8 mouse cellular contexts compared by ENCODE assay signal in genomic region chr1:133033316-133034090, GRCm38 (mm10). TPM values are rescaled to one million over a fixed set of nuclear protein-coding genes. Genes with fewer than 3 reads are reported as not detected.
DNase-seq lines count a peak whose midpoint lies in the region; ATAC-seq and TF ChIP-seq lines count a peak whose summit lies in the region.

No protein-coding gene starts in this region.

- H3K9ac ChIP-seq in neural tube, embryonic 15.5 days (replicated peaks): peak overlapping the region; percentile 41

- H3K27ac ChIP-seq in forebrain, embryonic 10.5 days: peak overlapping the region; percentile 77
- H3K27ac ChIP-seq in neural tube, embryonic 15.5 days (replicated peaks): peak overlapping the region; percentile 66

- TF ChIP-seq CTCF in lung, adult 2 months (IDR thresholded peaks at IDR 0.05; ENCODE audit: insufficient read depth, low read length): no peak

- peak; percentile 97 for DNase-seq in ES-CJ7 (ENCODE audit: low read depth, low spot score)
- peak; percentile 86 for DNase-seq in c-Kit-positive CD71-negative TER-119-negative erythroid progenitor cells, embryonic 14.5 days (ENCODE audit: low read depth)
- DNase-seq in forebrain, embryonic 10.5 days (ENCODE audit: extremely low spot score, low spot score): peak; percentile 85
- DNase-seq in heart, postnatal 4 days: peak; percentile 73
- peak; percentile 63 to 76 for DNase-seq in layer of hippocampus, adult 8-10 months (ENCODE audit: low spot score in 2 of 2)
- peak; percentile 58 for DNase-seq in lung, adult 2 months
- peak; percentile 69 for DNase-seq in thymus, postnatal 14 days

- peak overlapping the region; percentile 62 for H3K4me2 ChIP-seq in neural tube, embryonic 15.5 days

- peaks cover 10% of the 10 kb centered on the region for H3K4me1 ChIP-seq in forebrain, embryonic 10.5 days
- peaks cover 2% of the 10 kb centered on the region; the same call in 1 of the 2 replicates for H3K4me1 ChIP-seq in lung, adult 2 months (ENCODE audit: control insufficient read depth, insufficient read depth, low read length)
- peaks cover 13% of the 10 kb centered on the region for H3K4me1 ChIP-seq in neural tube, embryonic 15.5 days

- ATAC-seq in neural tube, embryonic 15.5 days (ENCODE audit: low FRiP score): peak; percentile 87

- no peaks in the 10 kb centered on the region for H3K27me3 ChIP-seq in forebrain, embryonic 10.5 days (ENCODE audit: poor library complexity, severe bottlenecking)
- H3K27me3 ChIP-seq in neural tube, embryonic 15.5 days (replicated peaks): no peaks in the 10 kb centered on the region

- H3K4me3 ChIP-seq in forebrain, embryonic 10.5 days: peak overlapping the region; percentile 64
- H3K4me3 ChIP-seq in lung, adult 2 months (replicated peaks; ENCODE audit: extremely low read depth, low read depth, low read length): peak overlapping the region; percentile 91
- H3K4me3 ChIP-seq in neural tube, embryonic 15.5 days (replicated peaks): peak overlapping the region; percentile 43

- H3K9me3 ChIP-seq in forebrain, embryonic 10.5 days: no peaks in the 10 kb centered on the region
- H3K9me3 ChIP-seq in neural tube, embryonic 15.5 days (replicated peaks): no peaks in the 10 kb centered on the region

- H3K36me3 ChIP-seq in forebrain, embryonic 10.5 days (replicated peaks): no peaks in the 10 kb centered on the region
- H3K36me3 ChIP-seq in neural tube, embryonic 15.5 days: no peaks in the 10 kb centered on the region

- under 1% methylated on average over 28 of the region's 28 CpGs for WGBS in forebrain, embryonic 10.5 days
- WGBS in lung, adult 2 months: under 1% methylated on average over 28 of the region's 28 CpGs
- WGBS in neural tube, embryonic 15.5 days: under 1% methylated on average over 28 of the region's 28 CpGs

- TF ChIP-seq POLR2A in lung, adult 2 months (IDR thresholded peaks at IDR 0.05; ENCODE audit: borderline replicate concordance, extremely low read depth, low read depth, low read length): no peak

RNA-seq across cellular contexts. Expression of gene Mdm4, which starts 3.1 kb away (rescaled TPM):
- 38.5 and 38.8 TPM in 2 replicates for polyA plus RNA-seq in forebrain, embryonic 10.5 days (2016; fragmentation: Nextera tagmentation; extraction: Ambion mirVana)
- 10 to 100 TPM; 55.1 to 59.8 TPM for total RNA-seq in heart, postnatal 4 days (2021)
- 100 to 1,000 TPM in 1 of 4 experiments, 10 to 100 TPM in 3; 86.9 to 117 (median 95.4) TPM for total RNA-seq in layer of hippocampus, adult 8-10 months (2022)
- polyA plus RNA-seq in lung, adult 2 months (2012; rRNA removed): 28.8 and 45.9 TPM in 2 replicates
- 30.1 and 33.0 TPM in 2 replicates for polyA plus RNA-seq in neural tube, embryonic 15.5 days (2015; fragmentation: Nextera tagmentation; extraction: Ambion mirVana)

RNA-seq across cellular contexts. Expression of gene Pik3c2b, which starts 12.0 kb away (rescaled TPM):
- 13.6 and 13.7 TPM in 2 replicates for polyA plus RNA-seq in forebrain, embryonic 10.5 days (2016; fragmentation: Nextera tagmentation; extraction: Ambion mirVana)
- 10 to 100 TPM; 29.8 to 30.8 TPM for total RNA-seq in heart, postnatal 4 days (2021)
- total RNA-seq in layer of hippocampus, adult 8-10 months (2022): 10 to 100 TPM; 15.9 to 17.6 (median 16.4) TPM
- 10.1 and 11.9 TPM in 2 replicates for polyA plus RNA-seq in lung, adult 2 months (2012; rRNA removed)
- 10.6 and 11.1 TPM in 2 replicates for polyA plus RNA-seq in neural tube, embryonic 15.5 days (2015; fragmentation: Nextera tagmentation; extraction: Ambion mirVana)

Comparison
In these comparisons a context has a peak if more than half of its experiments do, and no peak if none do; other contexts are left out.
1. Peak in every context shown above with its lines: DNase-seq, ATAC-seq, H3K4me3 ChIP-seq and H3K27ac ChIP-seq.